Mouse (Mus musculus) left cerebral cortex, postnatal 14 days (tissue): ENCODE results near the gene Lima1. TPM values are rescaled to one million over a fixed set of nuclear protein-coding genes. Genes with fewer than 3 reads are reported as not detected.

Experiments
- DNase-seq, 2 experiments: peaks; one replicate each; pipeline ENCODE4 v3.0.0; 2021 to 2022; ENCODE audit warnings: low spot score in 2 of 2, mixed read lengths in 1 of 2
- intact Hi-C: fragments of 180-260 bp; cut with DNase I; formaldehyde crosslinking; loops from one replicate; pipeline ENCODE4 v1.15.1; 2025
- total RNA-seq, 2 experiments: library from RNA; stranded (reverse); gene quantifications; 2 replicates each; pipeline ENCODE4 v1.2.3; 2021

The Lima1 gene
- total RNA-seq, 2 experiments from 2014 or later, result 10.2 to 13.4 TPM

DNA sequence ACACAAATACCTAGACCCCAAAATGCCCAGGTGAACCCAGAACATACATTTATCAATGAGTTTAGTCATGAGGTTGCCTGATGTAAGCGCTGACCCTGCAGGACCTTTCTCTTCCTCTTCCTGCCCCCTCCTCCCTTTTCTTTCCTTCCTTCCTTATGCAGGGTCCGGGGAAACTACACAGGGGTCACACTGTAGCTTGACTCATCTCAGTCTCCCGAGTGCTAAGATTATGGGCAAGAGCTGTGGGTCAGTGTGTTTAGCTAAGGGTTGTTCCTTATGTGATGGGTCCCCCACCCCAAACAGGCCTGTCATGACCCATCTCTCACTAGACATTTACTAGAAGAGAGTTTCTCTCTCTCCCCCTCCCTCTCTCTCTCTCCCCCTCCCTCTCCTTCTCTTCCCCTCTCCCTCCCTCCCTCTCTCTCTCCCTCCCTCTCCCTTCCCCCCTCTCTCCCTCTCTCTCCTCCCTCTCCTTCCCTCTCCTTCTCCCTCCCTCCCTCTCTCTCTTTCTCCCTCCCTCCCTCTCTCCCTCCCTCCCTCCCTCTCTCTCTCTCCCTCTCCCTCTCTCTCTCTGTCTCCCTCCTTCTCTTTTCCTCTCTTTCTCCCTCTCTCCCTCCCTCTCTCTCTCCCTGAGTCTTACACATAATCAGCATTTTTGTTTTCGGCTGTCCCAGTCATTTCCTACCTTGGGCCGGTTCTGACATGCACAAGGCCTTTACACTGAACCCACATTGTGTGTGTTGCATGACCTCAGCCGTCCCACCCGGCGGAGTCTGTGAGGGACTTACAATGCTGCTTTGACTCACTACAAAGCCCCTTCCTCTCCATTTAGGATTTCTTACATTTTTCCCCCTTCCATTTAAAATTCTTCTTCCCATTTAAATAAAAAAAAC lies 57.7 kb downstream of the Lima1 start:
- DNase-seq, result no peak
- intact Hi-C loops, result loop anchor here (10.0 kb wide), 1 partner anchor 57 kb away; the partner anchor contains the start of gene Lima1

DNA sequence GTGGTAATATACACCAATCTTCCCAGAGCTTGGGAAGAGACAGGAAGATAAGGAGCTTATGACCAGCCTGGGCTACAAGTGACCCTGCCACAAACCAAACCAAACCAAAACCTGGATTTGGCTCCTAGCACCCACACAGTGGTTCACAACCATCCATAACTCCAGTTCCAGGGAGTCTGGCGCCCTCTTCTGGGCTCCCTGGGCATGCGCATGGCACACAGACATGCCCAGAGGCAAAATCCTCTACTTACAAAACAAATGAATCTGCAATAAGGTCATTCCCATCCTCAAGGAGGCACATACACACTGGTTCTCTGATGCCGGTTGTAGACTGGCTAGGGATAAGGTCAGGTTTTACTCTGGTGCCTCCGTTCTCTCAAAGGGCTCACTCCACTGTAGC lies 59.3 kb downstream of the Lima1 start:
- intact Hi-C loops, result loop anchor here (10.0 kb wide), 1 partner anchor 59 kb away; the partner anchor contains the start of gene Lima1
- no peak for DNase-seq

DNA sequence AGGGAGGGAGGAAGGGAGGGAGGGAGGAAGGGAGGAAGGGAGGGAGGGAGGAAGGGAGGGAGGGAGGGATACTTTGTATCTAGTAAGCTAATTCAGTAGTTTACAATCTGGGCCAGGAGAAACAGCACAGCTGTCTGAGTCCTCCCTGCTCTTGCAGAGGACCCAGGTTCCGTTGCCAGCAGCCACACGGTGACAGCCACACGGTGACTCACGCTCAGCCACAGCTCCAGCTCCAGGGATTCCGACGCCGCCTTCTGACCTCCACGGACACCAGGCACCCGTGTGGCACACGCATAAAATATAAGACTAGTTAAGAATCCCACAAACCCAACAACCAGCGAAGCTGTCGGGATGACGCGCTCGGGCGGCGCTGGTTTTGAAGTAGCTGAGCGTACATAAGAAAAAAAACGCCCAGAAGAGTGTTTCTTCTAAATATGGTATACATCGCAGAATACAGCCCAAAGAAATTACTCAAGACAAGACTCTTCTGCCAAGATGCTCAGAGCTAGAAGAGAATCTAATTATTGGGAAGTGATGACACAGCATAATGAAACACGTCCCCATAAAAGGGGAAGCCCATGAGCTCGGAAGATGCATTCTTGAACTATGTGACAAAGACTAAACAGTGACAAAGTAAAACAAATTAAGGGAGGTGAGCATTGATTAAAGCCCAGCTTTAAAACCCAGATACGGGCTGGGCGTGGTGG lies 60.5 kb downstream of the Lima1 start:
- intact Hi-C loops, result loop anchor here (10.0 kb wide), 1 partner anchor 60 kb away; the partner anchor contains the start of gene Lima1
- DNase-seq, result no peak

DNA sequence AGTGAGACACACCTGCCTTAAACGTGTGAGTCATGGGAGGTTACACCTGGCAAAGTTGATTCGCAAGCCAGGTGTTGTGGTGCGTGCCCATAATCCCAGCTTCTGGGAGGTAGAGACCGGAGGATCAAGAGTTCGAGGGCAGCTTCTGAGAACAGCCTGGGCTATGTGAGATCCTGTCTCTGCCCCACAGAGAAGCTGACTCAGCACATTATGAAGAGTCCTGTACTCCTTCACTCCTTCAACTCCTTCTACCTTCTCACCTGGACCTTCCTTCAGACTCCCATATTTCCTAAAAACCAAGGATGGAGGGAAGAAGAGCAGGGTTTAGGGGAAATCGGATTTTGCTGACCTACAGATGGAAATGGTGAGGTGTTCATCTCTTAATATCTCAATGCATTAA lies 61.6 kb downstream of the Lima1 start:
- intact Hi-C loops, result loop anchor here (10.0 kb wide), 1 partner anchor 61 kb away; the partner anchor contains the start of gene Lima1
- DNase-seq, result no peak

DNA sequence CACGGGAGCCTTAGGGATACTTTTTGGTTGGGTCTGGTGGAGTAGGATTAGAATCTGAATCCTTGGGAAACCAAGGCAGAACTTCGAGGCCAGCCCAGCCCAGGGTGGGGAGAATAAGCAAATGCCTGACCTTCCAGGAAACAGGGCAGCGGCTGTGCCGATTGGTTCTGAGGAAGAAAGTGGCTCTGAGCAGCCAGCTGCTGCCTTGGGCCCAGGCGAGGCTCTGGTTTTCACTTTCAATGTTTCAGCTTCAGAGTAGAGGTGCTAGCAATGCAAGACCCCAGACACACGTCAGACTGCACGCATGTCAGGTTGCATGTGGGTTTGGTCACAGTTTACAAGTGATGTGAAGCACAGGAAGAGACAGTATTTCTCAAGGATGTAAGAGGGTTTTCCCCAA lies 63.2 kb downstream of the Lima1 start:
- DNase-seq, result no peak
- intact Hi-C loops, result loop anchor here (10.0 kb wide), 1 partner anchor 63 kb away; the partner anchor contains the start of gene Lima1

DNA sequence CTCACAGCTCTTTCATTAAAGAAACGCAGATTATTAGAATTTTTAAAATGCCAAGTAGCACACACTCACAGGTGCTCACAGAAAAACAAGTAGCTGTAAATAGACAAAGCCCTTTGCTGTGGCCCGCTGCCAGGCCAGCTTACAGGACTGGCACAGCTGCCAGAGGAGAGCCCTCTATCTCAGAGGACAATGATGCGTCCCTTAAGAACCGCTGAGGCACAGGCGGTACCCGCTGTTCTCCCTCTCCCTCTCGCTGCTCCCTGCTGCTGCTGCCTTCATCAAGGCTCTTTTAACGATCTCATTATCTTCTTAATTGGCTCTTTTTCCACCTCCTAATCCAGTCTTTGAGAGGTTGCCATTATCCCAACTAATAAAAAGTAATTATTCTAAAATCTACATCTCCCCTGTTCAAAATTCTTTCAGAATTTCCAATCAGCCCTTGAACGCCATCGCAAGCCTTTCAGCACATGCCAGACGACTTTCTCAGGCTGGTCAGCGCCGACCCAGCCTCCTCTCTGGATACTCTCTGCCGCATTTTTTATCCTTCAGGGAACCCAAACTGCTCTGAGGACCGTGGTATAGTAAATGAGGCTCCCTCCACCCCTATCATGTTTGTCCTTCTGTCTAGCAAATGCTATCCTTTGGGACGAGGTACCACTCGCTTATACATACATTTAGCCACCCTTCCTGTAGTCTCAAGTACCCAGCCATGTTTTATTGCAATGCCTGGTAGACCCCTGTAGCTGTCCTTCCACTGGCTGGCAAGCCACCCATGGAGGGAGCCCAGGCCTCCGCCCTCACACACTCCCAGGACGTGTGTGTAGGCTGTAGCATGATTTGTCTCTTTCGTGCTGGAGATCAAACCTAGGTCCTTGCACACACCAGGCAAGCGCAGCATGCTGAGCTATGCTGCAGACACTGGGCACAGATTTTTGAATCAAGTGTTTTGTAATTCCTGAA lies 67.2 kb downstream of the Lima1 start:
- DNase-seq, result peak; percentile 28 to 45
- intact Hi-C loops, result no loop called here

DNA sequence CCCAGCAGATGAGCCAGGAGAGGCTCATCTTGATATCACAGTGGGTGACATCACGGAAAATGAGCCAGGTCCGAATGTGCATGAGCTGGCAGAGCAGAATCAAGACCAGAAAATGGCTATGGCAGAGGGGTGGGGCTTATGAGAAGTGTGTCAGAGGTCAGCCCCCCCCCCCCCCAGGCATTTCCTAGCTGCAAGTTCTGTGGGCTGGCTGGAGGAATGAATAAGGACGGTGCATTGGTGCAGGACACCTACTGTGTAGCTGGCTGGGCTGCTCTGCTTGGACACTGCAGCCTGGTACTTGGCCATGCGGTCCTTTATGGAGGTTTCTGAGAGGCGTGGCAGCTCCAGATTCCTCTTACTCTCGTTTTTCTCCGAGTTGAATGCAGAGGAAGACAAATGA lies 69.1 kb downstream of the Lima1 start:
- intact Hi-C loops, result no loop called here
- DNase-seq, result no peak

DNA sequence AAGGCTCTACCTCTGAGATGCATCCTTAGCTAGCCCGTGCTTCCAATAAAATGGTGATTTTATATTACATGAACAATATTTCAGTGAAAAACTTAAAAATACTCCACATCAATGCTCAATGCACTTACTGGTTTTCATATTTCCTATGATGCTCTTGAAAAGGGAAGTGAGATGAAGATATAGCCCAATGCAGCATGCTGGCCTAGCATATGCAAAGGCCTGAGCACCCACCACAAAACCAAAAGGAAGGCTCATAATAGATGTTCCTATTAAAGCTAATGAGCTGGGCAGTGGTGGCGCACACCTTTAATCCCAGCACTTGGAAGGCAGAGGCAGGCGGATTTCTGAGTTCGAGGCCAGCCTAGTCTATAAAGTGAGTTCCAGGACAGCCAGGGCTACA lies 69.6 kb downstream of the Lima1 start:
- DNase-seq, result no peak
- intact Hi-C loops, result no loop called here

DNA sequence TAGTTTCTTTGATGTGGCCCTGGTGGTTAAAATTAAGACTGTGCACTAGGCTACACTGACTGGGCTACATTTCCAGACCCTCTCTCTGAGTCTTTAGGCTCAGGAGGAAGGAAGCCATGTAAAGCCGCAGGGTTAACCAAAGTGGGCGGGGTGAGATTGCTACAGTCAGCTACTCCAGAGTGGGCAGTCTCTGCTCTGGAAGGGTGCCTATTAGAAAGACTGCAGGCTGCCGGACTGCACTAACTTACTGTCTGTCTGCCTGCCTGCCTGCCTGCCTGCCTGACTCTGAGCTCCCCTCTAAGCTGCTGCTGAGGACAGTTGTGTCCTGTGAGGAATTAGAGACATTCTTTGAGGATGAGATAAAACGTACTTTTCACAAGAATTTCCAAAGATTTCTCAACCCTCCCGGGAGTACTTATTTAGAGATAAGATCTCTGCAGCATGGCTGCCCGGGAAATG lies 72.0 kb downstream of the Lima1 start:
- DNase-seq, result no peak
- intact Hi-C loops, result no loop called here

DNA sequence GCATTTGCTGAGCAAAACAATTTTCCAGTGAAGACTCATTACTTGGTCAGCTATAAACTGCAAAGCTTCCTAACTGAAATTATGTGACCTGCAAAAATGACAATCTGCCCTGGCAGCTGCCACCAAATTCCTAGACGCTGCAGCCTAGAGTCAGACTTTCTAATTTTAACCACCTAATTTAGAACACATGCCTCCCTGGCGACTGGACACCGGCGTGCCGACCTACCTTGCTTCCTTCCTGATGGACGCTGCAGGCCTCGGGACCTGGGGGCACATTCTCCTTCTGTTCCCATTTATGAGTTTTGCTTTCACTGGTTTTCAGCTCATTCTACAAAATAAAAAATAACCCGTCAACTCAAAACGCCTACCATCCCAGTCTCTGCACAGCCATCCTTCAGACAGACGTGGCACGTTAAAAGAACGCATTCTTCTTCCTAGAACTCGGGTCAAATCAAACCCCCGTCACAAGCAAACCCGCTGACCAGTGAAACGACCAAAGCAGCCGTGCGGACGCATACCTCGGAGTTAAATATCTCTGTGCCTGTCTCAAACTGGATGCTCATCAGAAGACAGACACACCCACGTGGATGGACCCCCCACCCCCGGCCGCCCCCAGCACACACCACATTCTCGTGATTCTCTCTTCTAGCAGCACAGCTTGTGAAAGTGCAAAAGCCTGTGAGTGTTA lies 73.2 kb downstream of the Lima1 start:
- intact Hi-C loops, result no loop called here
- DNase-seq, result no peak

DNA sequence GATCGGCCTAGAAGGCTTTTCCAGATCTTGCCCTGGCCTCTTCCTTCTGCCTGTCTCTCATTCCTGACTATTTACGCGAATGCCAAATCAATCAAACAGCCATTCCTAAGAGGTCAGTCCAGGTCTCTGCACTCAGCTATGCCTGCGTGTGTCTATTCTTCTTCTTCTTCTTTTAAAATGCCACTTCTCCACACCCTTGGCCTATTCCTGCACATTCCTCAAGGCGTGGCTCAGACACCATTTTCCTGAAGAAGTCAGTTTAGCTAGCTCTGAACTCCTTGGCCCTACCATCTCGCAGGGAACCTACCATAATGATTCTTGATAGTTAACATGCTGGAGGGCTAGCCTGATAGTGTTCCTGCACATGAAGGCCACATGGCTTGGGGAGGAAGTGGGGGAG lies 75.5 kb downstream of the Lima1 start:
- intact Hi-C loops, result no loop called here
- DNase-seq, result no peak

DNA sequence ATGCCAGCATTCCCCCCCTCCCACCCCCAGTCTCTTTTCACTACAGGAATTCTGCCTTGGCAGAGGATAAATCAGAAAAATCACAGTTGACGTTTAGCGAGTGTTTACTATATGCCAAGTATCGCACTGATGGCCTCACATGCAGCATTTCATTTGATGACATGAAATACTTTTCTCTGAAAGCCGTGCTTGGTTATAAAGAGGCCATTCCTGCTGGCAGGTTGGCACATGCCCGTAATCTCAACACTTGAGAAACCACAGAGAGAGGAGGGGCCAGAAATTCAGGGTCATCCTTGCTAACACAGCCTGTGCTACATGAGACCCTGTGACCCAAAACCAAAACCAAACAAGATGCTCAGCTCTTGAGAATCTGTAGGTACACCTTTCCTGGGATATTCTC lies 77.4 kb downstream of the Lima1 start:
- no peak for DNase-seq
- intact Hi-C loops, result no loop called here

DNA sequence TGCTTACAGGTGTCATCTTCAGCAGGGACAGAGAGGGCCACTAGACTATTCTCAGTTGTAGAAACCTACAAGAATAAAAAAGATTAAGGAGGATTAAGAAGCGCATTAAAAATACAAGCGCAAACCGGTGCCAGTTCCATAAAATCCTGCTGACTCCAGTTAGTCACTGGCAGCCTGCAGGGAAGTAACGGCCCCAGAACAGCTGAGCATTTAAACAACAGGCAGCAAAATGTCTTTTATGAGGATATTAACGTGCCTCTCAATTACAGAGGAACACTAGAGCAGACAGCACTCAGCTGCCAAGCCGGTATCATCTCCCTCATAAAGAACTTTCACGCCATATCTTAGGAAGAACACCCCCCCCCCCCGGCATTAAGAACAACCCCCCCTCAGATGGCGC lies 78.5 kb downstream of the Lima1 start:
- DNase-seq, result no peak
- intact Hi-C loops, result no loop called here

DNA sequence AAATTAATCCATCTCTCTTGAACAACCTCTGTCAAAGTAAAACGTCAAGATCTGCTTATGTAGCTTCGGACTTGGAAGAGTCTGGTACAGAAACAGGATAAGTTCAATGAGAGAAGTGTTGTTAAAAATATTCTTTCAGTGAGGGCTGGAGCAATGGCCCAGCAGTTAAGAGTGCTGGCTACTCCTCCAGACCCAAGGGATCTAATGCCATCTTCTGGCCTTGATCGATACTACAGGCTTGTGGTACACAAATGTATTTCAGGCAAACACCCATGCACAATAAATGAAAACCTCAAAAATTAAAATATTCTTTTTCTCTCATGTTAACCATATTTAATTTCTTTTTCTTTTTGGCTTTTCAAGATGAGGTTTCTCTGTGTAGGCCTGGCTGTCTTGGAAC lies 79.2 kb downstream of the Lima1 start:
- intact Hi-C loops, result no loop called here
- DNase-seq, result peak; percentile 43 to 62

DNA sequence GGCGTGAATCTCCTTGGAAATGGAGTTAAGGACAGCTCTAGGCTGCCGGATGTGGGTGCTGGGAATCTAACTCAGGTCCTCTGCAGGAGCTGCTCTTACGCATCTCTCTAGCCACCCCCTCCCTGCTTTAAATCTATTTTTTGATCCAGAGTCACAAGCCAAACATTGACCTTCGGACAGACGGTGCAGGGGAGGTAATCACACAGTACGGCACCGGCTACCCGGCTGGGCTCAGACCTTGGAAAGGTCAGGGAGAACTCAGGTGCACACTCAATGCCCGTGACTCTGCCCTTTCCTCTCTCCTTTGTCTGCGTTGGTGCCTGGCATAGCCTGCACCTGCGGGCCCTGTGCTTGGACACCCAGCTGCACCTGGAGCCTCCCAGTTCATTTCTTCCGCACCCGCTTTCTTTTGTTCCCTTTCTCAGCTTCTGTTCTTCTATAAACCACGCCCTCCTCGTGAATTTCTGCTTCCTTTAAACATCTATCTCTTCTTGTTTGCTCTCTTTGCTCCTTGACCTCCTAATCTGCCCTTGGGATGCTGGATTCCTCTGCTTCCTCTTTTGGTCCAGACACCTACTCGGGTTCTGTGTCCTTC lies 82.9 kb downstream of the Lima1 start:
- intact Hi-C loops, result no loop called here

DNA sequence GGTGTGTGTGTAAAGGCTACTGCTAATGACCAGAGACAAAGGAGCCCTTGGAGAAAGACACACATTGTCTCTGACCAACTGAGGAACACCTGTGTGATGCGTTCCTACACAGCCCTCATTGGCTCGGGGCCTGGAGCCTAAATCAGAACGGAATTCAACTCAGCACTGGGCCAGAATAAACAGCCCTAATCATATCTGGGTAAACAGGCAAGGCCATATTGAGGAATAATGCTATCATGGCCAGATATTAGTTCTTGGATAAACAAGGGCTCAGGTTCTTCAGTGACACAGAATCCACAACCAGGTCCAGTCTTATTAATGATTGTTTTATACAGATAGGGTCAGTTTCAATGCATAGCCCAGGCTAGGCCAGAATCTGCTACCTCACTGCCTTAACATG lies 84.3 kb downstream of the Lima1 start:
- intact Hi-C loops, result no loop called here
- DNase-seq, result no peak

More for the DNA sequence above, 82.9 kb downstream of the Lima1 start:
- no peak for DNase-seq

DNA sequence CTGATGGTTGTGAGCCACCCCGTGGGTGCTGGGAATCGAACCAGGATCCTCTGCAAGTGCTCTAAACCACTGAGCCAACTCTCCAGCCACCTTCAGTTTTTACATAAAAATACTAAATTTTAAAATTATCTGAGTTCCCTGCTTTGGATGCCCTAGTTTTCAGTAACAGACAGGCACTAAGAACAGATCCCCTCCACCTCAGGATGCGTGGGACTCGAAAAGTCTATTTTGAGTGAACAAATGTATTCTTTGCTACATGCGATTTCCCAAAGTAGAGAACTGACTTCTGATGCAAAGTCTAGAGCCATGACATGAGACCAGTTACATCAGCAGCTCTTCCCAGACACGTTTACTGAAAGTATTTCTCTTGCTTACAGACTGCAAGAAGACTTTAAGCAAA lies 84.8 kb downstream of the Lima1 start:
- intact Hi-C loops, result no loop called here
- DNase-seq, result peak; percentile 28 to 70

DNA sequence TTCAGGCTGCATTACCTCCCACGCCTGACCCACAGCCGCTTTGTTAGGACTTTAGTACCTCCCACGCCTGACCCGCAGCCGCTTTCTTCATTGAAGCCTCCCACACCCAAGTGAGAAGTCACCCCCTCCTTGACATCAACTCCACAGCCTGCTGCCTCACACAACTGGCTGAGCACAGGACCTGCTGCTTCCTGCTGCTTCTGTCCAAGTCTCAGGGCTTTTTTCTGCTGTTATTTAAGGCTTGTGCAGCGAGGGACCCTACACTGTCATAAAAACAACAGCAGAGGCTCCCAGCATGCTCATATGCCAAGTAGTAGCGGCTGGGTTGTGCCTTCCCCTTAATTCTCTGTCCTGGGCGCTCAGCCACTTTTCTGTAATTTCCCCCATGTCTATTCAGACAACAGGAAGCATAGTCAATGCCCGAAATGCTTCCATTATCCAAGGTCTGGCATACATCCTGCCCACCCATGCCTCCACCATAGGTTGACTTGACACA lies 87.6 kb downstream of the Lima1 start:
- peak in 1 of 2 experiments; percentile 22 for DNase-seq
- intact Hi-C loops, result no loop called here
